Comparison of ENCODE assay signal across 22 mouse cellular contexts in the genomic region with DNA sequence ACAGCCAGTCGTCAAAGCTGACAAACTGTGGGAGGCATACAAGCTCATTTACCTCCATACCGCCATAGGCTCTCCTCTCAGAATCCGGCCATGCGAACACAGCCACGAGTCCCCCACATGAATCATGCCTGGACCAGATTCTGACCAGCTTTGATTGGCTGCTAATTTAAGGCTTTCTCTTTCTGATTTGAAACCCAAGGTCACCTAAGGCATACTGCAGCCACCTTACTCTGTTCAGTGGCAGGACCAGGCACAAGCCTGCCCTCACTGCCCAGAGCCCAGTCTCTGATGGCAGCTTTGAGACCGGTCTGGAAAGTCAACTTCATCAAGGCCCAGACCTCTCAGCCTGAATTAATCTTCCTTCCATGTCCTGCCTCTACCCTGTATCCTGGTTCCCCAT. TPM values are rescaled to one million over a fixed set of nuclear protein-coding genes. Genes with fewer than 3 reads are reported as not detected.
DNase-seq lines count a peak whose midpoint lies in the region; ATAC-seq lines count a peak whose summit lies in the region.
"Had no signal": no experiment of that assay in that cellular context is flagged by ENCODE, and none has a peak within 500 bp of the region (broad histone marks: within the 10 kb centered on the region; RNA-seq: fewer than 3 reads in every experiment).

No protein-coding gene starts in this region.

- no peak overlapping the region for H3K4me3 ChIP-seq in hindbrain, embryonic 16.5 days (ENCODE audit: low read length)
- H3K4me3 ChIP-seq in hindbrain, embryonic 12.5 days = no peak overlapping the region
- no peak overlapping the region for H3K4me3 ChIP-seq in heart, embryonic 13.5 days
- H3K4me3 ChIP-seq: embryonic facial prominence, embryonic 12.5 days; hindbrain, embryonic 15.5 days had no signal

- peaks cover 19% of the 10 kb centered on the region for H3K4me1 ChIP-seq in hindbrain, embryonic 16.5 days (ENCODE audit: control insufficient read depth, insufficient read depth, low read depth, low read length)
- peaks cover 35% of the 10 kb centered on the region for H3K4me1 ChIP-seq in hindbrain, embryonic 12.5 days
- peaks cover 94% of the 10 kb centered on the region for H3K4me1 ChIP-seq in heart, embryonic 13.5 days
- H3K4me1 ChIP-seq: embryonic facial prominence, embryonic 12.5 days had no signal

- H3K9me3 ChIP-seq in hindbrain, embryonic 16.5 days (ENCODE audit: control insufficient read depth, low read length) = no peaks in the 10 kb centered on the region
- no peaks in the 10 kb centered on the region for H3K9me3 ChIP-seq in hindbrain, embryonic 12.5 days (replicated peaks)
- no peaks in the 10 kb centered on the region for H3K9me3 ChIP-seq in heart, embryonic 13.5 days
- H3K9me3 ChIP-seq: embryonic facial prominence, embryonic 12.5 days; hindbrain, embryonic 15.5 days had no signal

- H3K36me3 ChIP-seq in hindbrain, embryonic 16.5 days (ENCODE audit: control insufficient read depth, insufficient read depth, low read length) = no peaks in the 10 kb centered on the region
- H3K36me3 ChIP-seq in hindbrain, embryonic 12.5 days = no peaks in the 10 kb centered on the region
- H3K36me3 ChIP-seq in heart, embryonic 13.5 days = peaks cover 18% of the 10 kb centered on the region
- H3K36me3 ChIP-seq: embryonic facial prominence, embryonic 12.5 days; hindbrain, embryonic 15.5 days had no signal

- WGBS in hindbrain, embryonic 16.5 days = 53% methylated on average over 6 of the region's 6 CpGs
- 68% methylated on average over 6 of the region's 6 CpGs for WGBS in hindbrain, embryonic 12.5 days
- 59% methylated on average over 6 of the region's 6 CpGs for WGBS in heart, embryonic 13.5 days

- no peak overlapping the region for H3K9ac ChIP-seq in hindbrain, embryonic 16.5 days (ENCODE audit: low read depth, low read length)
- H3K9ac ChIP-seq in hindbrain, embryonic 12.5 days = no peak overlapping the region
- peak overlapping the region; percentile 60 for H3K9ac ChIP-seq in heart, embryonic 13.5 days
- H3K9ac ChIP-seq: embryonic facial prominence, embryonic 12.5 days; hindbrain, embryonic 15.5 days; liver, embryonic 14.5 days; lung, embryonic 14.5 days had no signal

- H3K27me3 ChIP-seq in hindbrain, embryonic 16.5 days (replicated peaks; ENCODE audit: control insufficient read depth, insufficient read depth, low read length) = no peaks in the 10 kb centered on the region
- no peaks in the 10 kb centered on the region for H3K27me3 ChIP-seq in hindbrain, embryonic 12.5 days
- H3K27me3 ChIP-seq in heart, embryonic 13.5 days (replicated peaks) = no peaks in the 10 kb centered on the region
- H3K27me3 ChIP-seq: embryonic facial prominence, embryonic 12.5 days; hindbrain, embryonic 15.5 days; Patski had no signal

- intact Hi-C loops in heart, postnatal 14 days (cut with DNase I) = no loop called here
- intact Hi-C loops in heart, postnatal 10 days (cut with DNase I) = loop anchor here (5.0 kb wide), 1 partner anchor 75 kb away; no protein-coding TSS in a partner anchor

- ATAC-seq in hindbrain, embryonic 16.5 days = peak; percentile 40; the same call in 1 of the 2 replicates
- no peak for ATAC-seq in hindbrain, embryonic 12.5 days (ENCODE audit: low FRiP score)
- ATAC-seq in heart, embryonic 13.5 days (ENCODE audit: extremely low read depth, insufficient number of reproducible peaks, low FRiP score, low TSS enrichment) = no peak
- ATAC-seq: forebrain, embryonic 14.5 days; Patski had no signal

- no peak overlapping the region for H3K27ac ChIP-seq in hindbrain, embryonic 16.5 days (ENCODE audit: low read depth, low read length)
- H3K27ac ChIP-seq in hindbrain, embryonic 12.5 days = no peak overlapping the region
- peak overlapping the region; percentile 90 for H3K27ac ChIP-seq in heart, embryonic 13.5 days (replicated peaks)
- H3K27ac ChIP-seq: embryonic facial prominence, embryonic 12.5 days; hindbrain, embryonic 15.5 days; liver, embryonic 14.5 days had no signal

- no peak overlapping the region for H3K4me2 ChIP-seq in hindbrain, embryonic 16.5 days (ENCODE audit: low read length)
- H3K4me2 ChIP-seq in hindbrain, embryonic 12.5 days (replicated peaks) = no peak overlapping the region
- H3K4me2 ChIP-seq in heart, embryonic 13.5 days = peak overlapping the region; percentile 46
- H3K4me2 ChIP-seq: embryonic facial prominence, embryonic 12.5 days; hindbrain, embryonic 15.5 days had no signal

- peak; percentile 92 for DNase-seq in heart, adult 11 months
- DNase-seq in heart, postnatal 14 days = no peak
- peak; percentile 37 for DNase-seq in heart, postnatal 10 days
- no peak for DNase-seq in right cerebral cortex, adult 2 months (ENCODE audit: low spot score in 2 of 2)
- DNase-seq: adrenal gland, postnatal 10 days; cerebellum, postnatal 14 days; embryo, embryonic 11 days; kidney, adult 18-20 months; kidney, postnatal 36 days; liver; lung, embryonic 14.5 days; lung, postnatal 14 days; midbrain, embryonic 14.5 days; right cerebral cortex, postnatal 14 days had no signal

RNA-seq across cellular contexts. Expression of gene Kif13a, which starts 17.7 kb away (rescaled TPM):
- 100 to 1,000 TPM in 1 of 2 experiments, 10 to 100 TPM in 1; 95.6 to 104 TPM for total RNA-seq in heart, postnatal 14 days (2021)
- polyA plus RNA-seq in hindbrain, embryonic 16.5 days (2015; fragmentation: Nextera tagmentation; extraction: Ambion mirVana) = 8.0 and 8.9 TPM in 2 replicates
- polyA plus RNA-seq in hindbrain, embryonic 12.5 days (2016; fragmentation: Nextera tagmentation; extraction: Ambion mirVana) = 22.3 and 23.9 TPM in 2 replicates
- 22.9 and 32.9 TPM in 2 replicates for polyA plus RNA-seq in heart, embryonic 13.5 days (2015; fragmentation: Nextera tagmentation; extraction: Ambion mirVana)
- 100 to 1,000 TPM in 1 of 2 experiments, 10 to 100 TPM in 1; 98.7 to 101 TPM for total RNA-seq in heart, postnatal 10 days (2021)

Comparison
In these comparisons a context has a peak if more than half of its experiments do, and no peak if none do; other contexts are left out.
1. DNase-seq: peak in heart, adult 11 months (single experiment) and heart, postnatal 10 days (2 of 2); none in heart, postnatal 14 days (0 of 2) and right cerebral cortex, adult 2 months (0 of 2).